Mouse (Mus musculus): ENCODE measurements around the gene Sh3d19. TPM values are rescaled to one million over a fixed set of nuclear protein-coding genes. Genes with fewer than 3 reads are reported as not detected.

Sh3d19 gene
- 43.0 TPM for polyA plus RNA-seq (2014; fragmentation: Illumina TruSeq; extraction: RNeasy Lipid Tissue Mini Kit (QIAGEN cat#74804); ENCODE audit: low read depth, low replicate concordance)

DNA sequence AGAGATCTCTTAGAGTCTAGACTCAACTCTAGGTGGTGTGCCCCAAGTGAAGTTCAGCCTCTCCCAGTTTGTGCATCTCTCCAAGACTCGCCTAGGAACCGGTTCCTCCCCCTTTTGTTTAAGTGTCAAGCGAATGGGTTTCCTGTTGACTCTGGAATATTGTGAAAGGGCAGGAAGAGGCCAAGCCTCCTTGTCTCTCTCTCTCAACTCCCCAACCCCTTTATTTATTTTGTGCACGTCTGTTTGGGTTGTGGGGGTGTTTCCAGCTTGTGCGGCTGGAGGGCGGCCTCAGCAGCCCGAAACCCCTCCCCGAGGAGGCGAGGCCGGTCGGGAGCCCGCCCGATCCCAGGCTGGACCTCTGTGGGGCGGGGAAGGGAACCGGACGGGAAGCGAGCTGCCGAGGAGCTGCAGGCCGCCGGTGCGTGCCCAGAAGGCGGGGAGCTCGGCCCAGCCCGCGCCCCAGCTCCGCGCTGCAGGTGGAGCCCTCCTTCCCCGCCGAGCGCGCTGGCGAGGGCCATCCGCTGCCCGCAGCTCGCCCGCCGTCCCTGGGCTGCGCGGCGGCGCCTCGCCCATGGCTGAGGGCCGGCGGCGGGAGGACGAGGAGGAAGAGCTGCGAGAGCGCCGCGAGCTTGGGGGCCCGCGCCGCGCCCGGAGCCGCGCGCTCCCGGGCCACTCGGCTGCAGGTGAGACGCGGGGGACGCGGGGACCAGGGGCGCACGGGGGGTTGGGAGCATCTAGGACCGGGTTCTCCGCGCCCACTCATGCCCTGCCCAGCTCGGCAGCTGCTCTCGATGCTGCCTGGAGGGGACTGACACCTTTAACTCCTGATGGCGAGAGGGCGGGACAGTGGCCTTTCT lies at the start of gene Sh3d19:
TSS of gene Sh3d19 (plus strand) at position 368 of the 857 bp plus-strand sequence.

DNA sequence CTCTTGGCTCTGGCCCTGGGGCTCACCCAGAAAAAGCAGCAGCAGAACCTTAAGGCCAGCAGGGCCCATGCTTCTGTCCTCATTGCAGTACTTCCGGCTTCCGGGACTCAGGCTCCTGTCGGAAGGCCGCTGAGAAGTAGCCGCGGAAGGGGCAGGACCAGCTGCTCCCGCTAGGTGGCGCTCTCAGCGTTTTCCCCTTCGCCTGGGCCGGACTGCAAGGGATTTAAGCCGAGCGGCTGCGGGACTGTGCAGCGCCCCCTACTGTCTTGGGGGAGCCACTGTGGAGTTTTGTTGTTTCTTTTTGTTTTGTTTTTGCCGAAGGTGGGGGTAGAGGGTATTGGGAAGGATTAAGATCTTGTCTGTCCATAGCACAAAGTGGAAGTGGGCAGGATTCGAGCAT lies 31.5 kb downstream of the Sh3d19 start, which contains the start of gene Prss48:
TSS of gene Prss48 (minus strand) at position 69 of the 400 bp plus-strand sequence.

DNA sequence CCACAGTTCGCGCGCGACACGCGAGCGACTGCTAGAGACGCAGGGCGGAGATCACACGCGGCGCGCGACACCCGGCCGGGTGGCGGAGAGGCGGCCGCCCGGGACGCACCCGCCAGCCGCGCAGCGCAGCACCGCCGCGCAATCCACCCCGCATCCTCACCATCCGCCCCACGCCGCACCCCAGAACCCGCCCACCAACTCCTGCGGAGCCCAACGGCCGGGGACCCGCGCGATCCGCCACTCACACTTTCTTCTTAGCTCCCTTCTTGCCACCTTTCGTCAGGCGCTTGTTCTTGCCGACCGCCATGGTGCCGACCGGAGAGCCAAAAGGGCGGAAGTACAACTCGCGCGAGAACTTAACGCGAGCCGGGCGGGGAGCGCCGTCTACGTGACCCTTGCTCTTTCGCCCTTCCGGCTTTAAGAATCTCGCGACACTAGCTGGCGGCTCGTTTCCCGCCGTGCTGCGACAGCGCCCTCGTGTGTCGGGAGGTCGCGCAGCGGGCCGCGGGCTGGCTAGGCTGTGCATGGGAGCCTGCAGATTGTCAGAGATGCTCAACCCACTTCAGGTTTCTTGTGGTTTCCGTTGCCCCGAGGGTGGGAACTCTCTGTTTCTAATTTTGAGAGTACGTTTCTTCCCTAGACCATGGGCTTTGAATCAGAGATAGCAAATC lies 171.5 kb downstream of the Sh3d19 start, which contains the start of gene Rps3a1:
TSS of gene Rps3a1 (minus strand) at position 440 of the 671 bp plus-strand sequence.

Other genes with a start within 250 kb of the Sh3d19 start
- 1.1 TPM for gene Fam160a1, start 153.8 kb upstream of the Sh3d19 start, polyA plus RNA-seq (2014; fragmentation: Illumina TruSeq; extraction: RNeasy Lipid Tissue Mini Kit (QIAGEN cat#74804); ENCODE audit: low read depth, low replicate concordance)
- gene Glt28d2, start 83.6 kb upstream of the Sh3d19 start, polyA plus RNA-seq (2014; fragmentation: Illumina TruSeq; extraction: RNeasy Lipid Tissue Mini Kit (QIAGEN cat#74804); ENCODE audit: low read depth, low replicate concordance), result 6.1 TPM
- gene Gm37240, start 83.6 kb upstream of the Sh3d19 start, polyA plus RNA-seq (2014; fragmentation: Illumina TruSeq; extraction: RNeasy Lipid Tissue Mini Kit (QIAGEN cat#74804); ENCODE audit: low read depth, low replicate concordance), result not detected
- gene Prss48, start 31.4 kb downstream of the Sh3d19 start, polyA plus RNA-seq (2014; fragmentation: Illumina TruSeq; extraction: RNeasy Lipid Tissue Mini Kit (QIAGEN cat#74804); ENCODE audit: low read depth, low replicate concordance), result not detected
- gene Rps3a1, start 171.6 kb downstream of the Sh3d19 start, polyA plus RNA-seq (2014; fragmentation: Illumina TruSeq; extraction: RNeasy Lipid Tissue Mini Kit (QIAGEN cat#74804); ENCODE audit: low read depth, low replicate concordance), result 543 TPM